Mouse (Mus musculus): ENCODE results near the gene Rpl23a. TPM values are rescaled to one million over a fixed set of nuclear protein-coding genes. Genes with fewer than 3 reads are reported as not detected.

Rpl23a gene
- polyA plus RNA-seq, 1 experiment from 2014 or later = 1,638 TPM

DNA sequence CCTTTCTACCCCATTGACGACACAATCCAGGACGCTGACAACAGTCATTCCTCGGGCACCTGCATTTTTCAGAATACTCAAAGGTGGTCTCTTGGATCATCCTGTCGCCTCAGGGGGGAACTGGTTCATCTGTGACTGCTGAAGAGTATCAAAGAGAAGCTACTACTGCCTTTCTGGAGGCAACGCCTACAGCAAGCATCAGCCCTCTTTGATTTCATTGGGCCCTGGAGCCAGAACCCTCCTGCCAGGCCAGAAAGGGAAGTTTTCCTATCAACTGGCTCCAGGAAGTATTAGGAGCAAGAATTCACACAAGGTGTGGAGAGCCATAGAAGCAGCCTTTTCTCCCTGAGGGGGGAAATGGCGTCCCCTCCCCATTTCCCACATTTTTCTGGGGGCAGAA lies 16.7 kb downstream of the Rpl23a start:
- H3K4me3 ChIP-seq (ENCODE audit: low read depth, low read length) = no peak overlapping the region
- no peak for TF ChIP-seq CTCF (IDR thresholded peaks at IDR 0.05; ENCODE audit: low read depth)
- peaks cover 10% of the 10 kb centered on the region for H3K4me1 ChIP-seq (ENCODE audit: insufficient read depth)
- H3K9ac ChIP-seq = 0 out of 2 replicates have a peak overlapping the region, but pooled peaks have one; percentile 99
- 61% methylated on average over 6 of the region's 6 CpGs for WGBS
- H3K36me3 ChIP-seq (ENCODE audit: insufficient read depth) = peaks cover 13% of the 10 kb centered on the region
- H3K27ac ChIP-seq (ENCODE audit: low read depth) = no peak overlapping the region
- H3K9me3 ChIP-seq (ENCODE audit: low read depth, low read length) = no peaks in the 10 kb centered on the region
- 0 out of 2 replicates have a peak overlapping the region, but pooled peaks have one; percentile 90 for H3K4me2 ChIP-seq
- DNase-seq (no peak), ATAC-seq (ENCODE audit: insufficient read depth) (no peak)
- no peaks in the 10 kb centered on the region for H3K27me3 ChIP-seq (ENCODE audit: insufficient read depth, low read length)

DNA sequence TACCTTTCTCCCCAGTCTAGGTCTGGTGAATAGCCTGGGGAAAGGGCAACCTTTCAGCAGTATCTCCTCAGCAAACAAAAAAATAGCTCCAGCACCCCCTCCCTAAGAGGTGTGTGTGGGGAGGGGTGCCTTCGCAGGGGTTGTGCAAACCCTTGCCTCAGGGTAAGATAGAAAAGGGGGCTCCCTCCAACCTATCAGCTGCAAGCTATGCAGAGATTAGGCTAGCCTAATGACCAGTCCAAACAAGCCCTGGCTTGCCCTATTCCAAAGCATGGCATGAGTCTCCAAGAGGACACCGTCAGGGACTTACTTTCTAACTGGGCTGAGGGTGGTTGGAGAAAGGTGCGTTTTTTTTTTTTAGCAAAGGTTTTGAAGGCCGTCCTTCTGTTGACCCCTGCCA lies 17.2 kb downstream of the Rpl23a start:
- Histone ChIP-seq H3K27me3 (ENCODE audit: insufficient read depth, low read length) (no peaks in the 10 kb centered on the region), H3K27ac (ENCODE audit: low read depth) (peak overlapping the region; percentile 99), H3K4me2 (peak overlapping the region; percentile 90), H3K9ac (peak overlapping the region; percentile 99), H3K36me3 (ENCODE audit: insufficient read depth) (peaks cover 18% of the 10 kb centered on the region), H3K9me3 (ENCODE audit: low read depth, low read length) (no peaks in the 10 kb centered on the region), H3K4me1 (ENCODE audit: insufficient read depth) (peaks cover 10% of the 10 kb centered on the region), H3K4me3 (ENCODE audit: low read depth, low read length) (peak overlapping the region; percentile 100)
- TF ChIP-seq CTCF (IDR thresholded peaks at IDR 0.05; ENCODE audit: low read depth) = no peak
- WGBS = 44% methylated on average over 4 of the region's 4 CpGs
- DNase-seq = no peak
- no peak for ATAC-seq (ENCODE audit: insufficient read depth)

DNA sequence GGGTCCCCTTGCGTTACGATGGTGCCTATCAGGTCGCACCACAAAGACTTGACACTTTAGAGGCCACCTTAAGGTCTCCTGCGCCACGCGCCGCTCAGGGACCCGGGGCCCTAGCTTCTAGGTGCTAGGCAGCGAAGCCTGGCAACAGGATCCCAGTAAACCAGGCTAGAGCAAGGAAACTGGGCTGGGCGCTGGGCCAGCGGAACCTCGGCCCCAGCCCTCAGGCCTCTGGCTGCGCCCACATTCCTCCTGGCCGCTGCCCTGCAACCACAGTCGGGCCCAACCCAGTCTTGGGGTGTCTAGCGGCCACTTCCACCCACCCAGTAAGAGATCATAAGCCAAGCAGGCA lies 17.6 kb downstream of the Rpl23a start:
- peak; percentile 84 for DNase-seq
- H3K4me2 ChIP-seq = peak overlapping the region; percentile 90

DNA sequence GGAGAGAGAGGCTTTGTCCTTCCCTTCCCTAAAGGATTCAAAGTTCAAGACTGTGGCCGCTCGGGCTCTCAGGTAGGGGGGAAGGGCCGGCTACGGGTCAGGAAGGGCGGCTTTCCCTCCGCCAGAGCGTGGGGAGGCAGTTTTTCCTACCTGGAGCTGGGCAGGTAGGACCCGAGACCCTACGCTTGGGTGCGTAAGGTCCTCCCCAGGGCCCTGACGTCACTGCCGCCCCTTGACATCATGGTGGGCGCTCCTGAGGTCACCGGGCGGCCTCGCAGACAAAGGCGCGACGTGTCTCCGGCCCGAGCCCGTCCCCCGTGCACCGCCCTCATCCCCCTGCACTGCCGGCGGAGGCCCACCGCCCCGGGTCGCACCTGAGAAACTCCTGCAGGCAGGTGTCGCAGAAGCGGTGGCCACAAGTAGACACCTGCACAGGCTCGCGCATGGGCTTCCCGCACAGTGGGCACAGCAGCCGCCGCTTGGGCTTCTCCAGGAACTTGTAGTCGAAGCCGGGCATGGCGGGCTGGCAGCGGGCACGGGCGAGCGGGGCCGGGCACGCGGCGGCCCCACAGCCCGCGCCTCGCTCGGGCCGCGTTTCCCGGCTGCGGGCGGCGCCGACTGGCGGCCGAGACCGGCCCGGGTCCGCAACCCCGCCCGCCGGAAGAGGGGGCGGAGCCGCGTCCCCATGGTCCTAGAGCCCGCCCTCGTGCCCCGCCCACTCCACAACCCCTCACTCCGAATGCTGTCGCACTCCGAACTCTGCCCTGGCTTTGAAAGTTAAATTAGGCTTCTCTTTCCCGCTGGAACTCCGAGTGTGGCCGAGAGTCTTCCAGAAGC lies 18.2 kb downstream of the Rpl23a start, which contains the start of gene Traf4:
Traf4 (minus strand) TSS at position 666 of the 837 bp plus-strand sequence.
- WGBS = under 1% methylated on average over 78 of the region's 78 CpGs
- H3K9ac ChIP-seq = peak within 1 kb of the TSS; percentile 99
- 0 out of 2 replicates have a peak, but pooled peaks have one; percentile 1 for TF ChIP-seq CTCF (IDR thresholded peaks at IDR 0.05; ENCODE audit: low read depth)

More for the DNA sequence above, 17.6 kb downstream of the Rpl23a start:
- Histone ChIP-seq H3K27ac (ENCODE audit: low read depth) (peak overlapping the region; percentile 99), H3K4me1 (ENCODE audit: insufficient read depth) (peaks cover 10% of the 10 kb centered on the region), H3K9ac (peak overlapping the region; percentile 99), H3K27me3 (ENCODE audit: insufficient read depth, low read length) (no peaks in the 10 kb centered on the region), H3K36me3 (ENCODE audit: insufficient read depth) (peaks cover 22% of the 10 kb centered on the region), H3K4me3 (ENCODE audit: low read depth, low read length) (peak overlapping the region; percentile 100), H3K9me3 (ENCODE audit: low read depth, low read length) (no peaks in the 10 kb centered on the region)
- no peak for TF ChIP-seq CTCF (IDR thresholded peaks at IDR 0.05; ENCODE audit: low read depth)
- ATAC-seq (ENCODE audit: insufficient read depth) = peak; percentile 21
- 4% methylated on average over 16 of the region's 16 CpGs for WGBS

DNA sequence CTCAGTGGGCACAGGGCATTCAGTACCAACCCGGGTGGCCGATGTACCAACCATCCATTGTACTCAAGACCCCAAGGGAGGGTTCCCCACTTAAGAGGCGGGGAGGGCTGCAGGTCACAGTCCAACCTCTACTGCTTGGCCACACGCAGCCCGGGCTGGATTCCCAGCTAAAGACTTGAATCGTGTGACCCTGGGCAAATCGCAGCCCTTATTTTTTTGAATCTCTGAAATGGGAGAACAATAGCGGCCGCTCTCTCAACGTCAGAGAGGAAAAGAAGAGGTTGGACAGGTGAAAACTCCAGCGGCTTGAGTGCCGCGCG lies 18.8 kb downstream of the Rpl23a start:
- DNase-seq = peak; percentile 46
- H3K27ac ChIP-seq (ENCODE audit: low read depth) = peak overlapping the region; percentile 99
- H3K4me2 ChIP-seq = peak overlapping the region; percentile 90
- peak overlapping the region; percentile 100 for H3K4me3 ChIP-seq (ENCODE audit: low read depth, low read length)
- peak overlapping the region; percentile 99 for H3K9ac ChIP-seq
- ATAC-seq (ENCODE audit: insufficient read depth) = no peak
- under 1% methylated on average over 14 of the region's 14 CpGs for WGBS
- TF ChIP-seq CTCF (IDR thresholded peaks at IDR 0.05; ENCODE audit: low read depth) = no peak
- H3K27me3 ChIP-seq (ENCODE audit: insufficient read depth, low read length) = no peaks in the 10 kb centered on the region
- H3K9me3 ChIP-seq (ENCODE audit: low read depth, low read length) = no peaks in the 10 kb centered on the region
- H3K36me3 ChIP-seq (ENCODE audit: insufficient read depth) = peaks cover 34% of the 10 kb centered on the region
- H3K4me1 ChIP-seq (ENCODE audit: insufficient read depth) = peaks cover 10% of the 10 kb centered on the region

More for the DNA sequence above, 18.2 kb downstream of the Rpl23a start, which contains the start of gene Traf4:
- Histone ChIP-seq H3K9me3 (ENCODE audit: low read depth, low read length) (no peaks in the 10 kb centered on the region), H3K4me2 (peak within 1 kb of the TSS; percentile 90), H3K4me3 (ENCODE audit: low read depth, low read length) (peak within 1 kb of the TSS; percentile 100), H3K36me3 (ENCODE audit: insufficient read depth) (peaks cover 28% of the 10 kb centered on the region), H3K27me3 (ENCODE audit: insufficient read depth, low read length) (no peaks in the 10 kb centered on the region), H3K4me1 (ENCODE audit: insufficient read depth) (peaks cover 10% of the 10 kb centered on the region), H3K27ac (ENCODE audit: low read depth) (peak within 1 kb of the TSS; percentile 99)
- ATAC-seq (ENCODE audit: insufficient read depth) = peak; percentile 82
- DNase-seq = peak; percentile 96

DNA sequence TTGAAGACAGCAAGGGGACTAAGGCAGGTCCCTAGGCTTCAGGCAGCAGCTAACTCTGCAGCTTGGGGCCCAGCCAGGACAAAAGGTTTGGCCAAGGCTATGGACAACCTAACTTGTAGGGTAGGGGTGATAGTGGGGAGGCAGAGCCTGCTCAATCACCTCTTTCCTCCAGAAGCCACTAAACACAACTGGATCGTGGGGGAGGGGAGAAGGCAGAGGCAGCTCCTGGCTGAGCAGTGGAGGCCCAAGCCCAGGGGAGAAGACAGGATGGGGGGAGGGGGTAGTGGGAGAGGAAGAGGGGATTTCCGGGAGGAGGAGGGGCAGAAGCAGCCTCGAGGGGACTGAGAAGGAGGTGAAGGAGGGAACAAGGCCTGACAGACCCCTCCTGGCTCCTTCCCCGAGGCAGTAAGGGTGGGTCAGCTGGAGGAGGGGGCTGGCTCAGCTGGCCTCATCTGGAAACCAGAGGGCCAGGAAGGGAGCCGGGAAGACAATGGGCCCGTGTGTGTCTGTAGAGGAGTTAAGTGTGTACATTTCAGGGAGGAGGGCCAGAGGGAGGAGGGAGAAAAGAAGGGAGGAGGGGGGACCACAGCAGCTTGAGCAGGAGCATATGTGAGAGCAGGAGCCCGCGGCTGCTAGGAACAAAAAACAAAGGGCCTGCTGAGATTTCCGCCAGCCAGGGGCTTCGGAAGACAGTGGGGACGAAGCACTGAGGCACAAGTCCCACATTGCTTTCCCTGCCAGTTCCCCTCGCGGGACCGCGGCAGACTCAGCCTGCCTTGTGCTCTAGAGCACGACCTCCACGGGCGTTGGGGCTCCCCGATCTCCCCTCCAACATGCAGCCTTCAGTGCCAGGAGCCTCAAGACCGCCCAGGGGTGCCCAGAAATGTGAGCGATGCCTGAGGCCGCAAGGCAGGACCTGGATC lies 19.4 kb downstream of the Rpl23a start:
- peaks cover 10% of the 10 kb centered on the region for H3K4me1 ChIP-seq (ENCODE audit: insufficient read depth)
- peak; percentile 78 for ATAC-seq (ENCODE audit: insufficient read depth)

More for the DNA sequence above, 19.4 kb downstream of the Rpl23a start:
- no peak for TF ChIP-seq CTCF (IDR thresholded peaks at IDR 0.05; ENCODE audit: low read depth)
- no peaks in the 10 kb centered on the region for H3K9me3 ChIP-seq (ENCODE audit: low read depth, low read length)
- peak overlapping the region; percentile 100 for H3K4me3 ChIP-seq (ENCODE audit: low read depth, low read length)
- peak overlapping the region; percentile 99 for H3K27ac ChIP-seq (ENCODE audit: low read depth)
- peak overlapping the region; percentile 99 for H3K9ac ChIP-seq
- WGBS = under 1% methylated on average over 22 of the region's 22 CpGs
- peaks cover 40% of the 10 kb centered on the region for H3K36me3 ChIP-seq (ENCODE audit: insufficient read depth)
- no peaks in the 10 kb centered on the region for H3K27me3 ChIP-seq (ENCODE audit: insufficient read depth, low read length)
- H3K4me2 ChIP-seq = peak overlapping the region; percentile 90
- peak; percentile 87 for DNase-seq

All from lung, embryonic 14.5 days (tissue).